Mouse (Mus musculus) right cerebral cortex, postnatal 14 days (tissue): ENCODE data around the gene Lima1.

Source experiments
- DNase-seq: peaks from one replicate; pipeline ENCODE4 v3.0.0; 2022

Lima1 gene

GRCm38 (mm10) chr15:99866450-99867221 is 8.6 kb downstream of the Lima1 start:
- no peak for DNase-seq

GRCm38 (mm10) chr15:99865942-99866341 is 9.3 kb downstream of the Lima1 start:
- DNase-seq: peak; percentile 11

GRCm38 (mm10) chr15:99865494-99865941 is 9.7 kb downstream of the Lima1 start:
- no peak for DNase-seq

- DNase-seq: no peak
These were observed 10.2 kb downstream of the Lima1 start for GRCm38 (mm10) chr15:99865046-99865445.

GRCm38 (mm10) chr15:99863786-99864185 is 11.5 kb downstream of the Lima1 start:
- no peak for DNase-seq

- no peak for DNase-seq
These were observed 11.9 kb downstream of the Lima1 start for GRCm38 (mm10) chr15:99863358-99863757.

GRCm38 (mm10) chr15:99862473-99862872 is 12.8 kb downstream of the Lima1 start:
- no peak for DNase-seq

- no peak for DNase-seq
These were observed 13.3 kb downstream of the Lima1 start for GRCm38 (mm10) chr15:99861955-99862354.

- no peak for DNase-seq
These were observed 13.7 kb downstream of the Lima1 start for GRCm38 (mm10) chr15:99861536-99861935.

- DNase-seq: no peak
These were observed 15.4 kb downstream of the Lima1 start for GRCm38 (mm10) chr15:99859644-99860392.

- no peak for DNase-seq
These were observed 17.8 kb downstream of the Lima1 start for GRCm38 (mm10) chr15:99857479-99857878.

- no peak for DNase-seq
These were observed 20.1 kb downstream of the Lima1 start for GRCm38 (mm10) chr15:99855119-99855518.

- DNase-seq: no peak
These were observed 22.5 kb downstream of the Lima1 start for GRCm38 (mm10) chr15:99852606-99853237.

GRCm38 (mm10) chr15:99850265-99850664 is 25.0 kb downstream of the Lima1 start:
- DNase-seq: no peak

GRCm38 (mm10) chr15:99847937-99848336 is 27.3 kb downstream of the Lima1 start:
- no peak for DNase-seq

- no peak for DNase-seq
These were observed 27.9 kb downstream of the Lima1 start for GRCm38 (mm10) chr15:99847207-99847881.

- DNase-seq: no peak
These were observed 28.6 kb downstream of the Lima1 start for GRCm38 (mm10) chr15:99846633-99847032.

GRCm38 (mm10) chr15:99843856-99844255 is 31.4 kb downstream of the Lima1 start:
- DNase-seq: no peak

GRCm38 (mm10) chr15:99839910-99840309 is 35.3 kb downstream of the Lima1 start:
- DNase-seq: no peak

- no peak for DNase-seq
These were observed 36.0 kb downstream of the Lima1 start for GRCm38 (mm10) chr15:99839165-99839840.

GRCm38 (mm10) chr15:99837561-99837960 is 37.7 kb downstream of the Lima1 start:
- no peak for DNase-seq

- DNase-seq: no peak
These were observed 40.1 kb downstream of the Lima1 start for GRCm38 (mm10) chr15:99835191-99835590.
